Mouse (Mus musculus) colon, adult 2 months (tissue): Measurements from ENCODE around the gene Lgals12. TPM values are rescaled to one million over a fixed set of nuclear protein-coding genes. Genes with fewer than 3 reads are reported as not detected.

ENCODE experiments used
- polyA plus RNA-seq: library from polyadenylated mRNA; depleted of rRNA; stranded (reverse); fragments of >200 nt; gene quantifications from 2 replicates; pipeline ENCODE4 v1.2.3, GENCODE M21; 2012; rRNA removed

The Lgals12 gene
- polyA plus RNA-seq: 10.9 and 13.1 TPM in 2 replicates

GRCm38 (mm10) chr19:7606801-7607689 lies at the start of gene Lgals12:
Lgals12 (minus strand) TSS chr19:7607193.

GRCm38 (mm10) chr19:7611942-7612757 lies 5.2 kb upstream of the Lgals12 start, which contains the start of gene Hrasls5:
Hrasls5 (plus strand) TSS chr19:7612541.

GRCm38 (mm10) chr19:7557328-7557822 lies 49.6 kb downstream of the Lgals12 start, which contains the start of gene Pla2g16:
Pla2g16 (plus strand) TSS chr19:7557459.

Other genes starting within 250 kb of the Lgals12 start
- gene Spindoc, start 224.2 kb downstream of the Lgals12 start, polyA plus RNA-seq: 18.5 and 22.0 TPM in 2 replicates
- gene 2700081O15Rik, start 189.6 kb downstream of the Lgals12 start, polyA plus RNA-seq: 21.6 and 22.2 TPM in 2 replicates
- gene Rtn3, start 123.9 kb downstream of the Lgals12 start, polyA plus RNA-seq: 74.8 and 101 TPM in 2 replicates
- 6.7 and 7.1 TPM in 2 replicates for gene Atl3, start 113.2 kb downstream of the Lgals12 start, polyA plus RNA-seq
- gene Pla2g16, start 49.7 kb downstream of the Lgals12 start, polyA plus RNA-seq: 20.4 and 21.3 TPM in 2 replicates
- gene Hrasls5, start 5.3 kb upstream of the Lgals12 start, polyA plus RNA-seq: 0.71 TPM in 1 of 2 replicates, not detected in the other
- not detected in 2 replicates for gene Slc22a19, start 104.1 kb upstream of the Lgals12 start, polyA plus RNA-seq
- gene Slc22a26, start 195.5 kb upstream of the Lgals12 start, polyA plus RNA-seq: not detected in 2 replicates